In genomic region chr1:133815747-133816491, GRCm38 (mm10) we compare ENCODE assay signal across 7 mouse cellular contexts. TPM values are rescaled to one million over a fixed set of nuclear protein-coding genes. Genes with fewer than 3 reads are reported as not detected.
DNase-seq lines count a peak whose midpoint lies in the region; ATAC-seq lines count a peak whose summit lies in the region.

No protein-coding gene starts in this region.

- peak; percentile 39; the same call in 1 of the 2 replicates for ATAC-seq in neutrophil, adult 5-6 weeks (ENCODE audit: extremely low read depth, insufficient number of reproducible peaks, low FRiP score, poor library complexity, severe bottlenecking)

- DNase-seq in right cerebral cortex, adult 18-20 months = peak; percentile 57
- no peak for DNase-seq in right cerebral cortex, postnatal 36 days (ENCODE audit: low spot score in 2 of 2)
- peak; percentile 76 for DNase-seq in MN1 (ENCODE audit: low spot score)
- peak; percentile 29 for DNase-seq in heart, postnatal 4 days
- DNase-seq in kidney, adult 9 months = no peak
- no peak for DNase-seq in urinary bladder, adult 2 months (ENCODE audit: low spot score)

RNA-seq across cellular contexts. Expression of gene Atp2b4, which starts 15.1 kb away (rescaled TPM):
- 10 to 100 TPM; 32.4 to 37.4 TPM for total RNA-seq in heart, postnatal 4 days (2021)
- total RNA-seq in neutrophil, adult 5-6 weeks (2017) = 1.4 and 2.1 TPM in 2 replicates
- polyA plus RNA-seq in urinary bladder, adult 2 months (2012; rRNA removed) = 113 and 189 TPM in 2 replicates

Comparison
In these comparisons a context has a peak if more than half of its experiments do, and no peak if none do; other contexts are left out.
1. DNase-seq: peak in right cerebral cortex, adult 18-20 months (single experiment), MN1 (single experiment) and heart, postnatal 4 days (single experiment); none in right cerebral cortex, postnatal 36 days (0 of 2), kidney, adult 9 months (single experiment) and urinary bladder, adult 2 months (single experiment).
2. RNA of gene Atp2b4, which starts 15.1 kb away (total RNA-seq): 32.4 to 37.4 TPM in heart, postnatal 4 days; 1.4 to 2.1 TPM in neutrophil, adult 5-6 weeks; every median in the first group is over 10 times any median in the second.